Mouse (Mus musculus) left cerebral cortex, postnatal 36 days (tissue): ENCODE measurements around the gene Lgi4. TPM values are rescaled to one million over a fixed set of nuclear protein-coding genes. Genes with fewer than 3 reads are reported as not detected.

ENCODE experiments used
- DNase-seq, 2 experiments: peaks; one replicate each; pipeline ENCODE4 v3.0.0; 2021 to 2022; ENCODE audit warnings: low spot score in 2 of 2, mixed read lengths in 1 of 2
- intact Hi-C: fragments of 180-260 bp; cut with DNase I; formaldehyde crosslinking; loops from one replicate; pipeline ENCODE4 v1.15.1; 2025
- total RNA-seq, 2 experiments: library from RNA; stranded (reverse); gene quantifications; 2 replicates each; pipeline ENCODE4 v1.2.3; 2021

The Lgi4 gene
- total RNA-seq: 10 to 100 TPM; 27.4 to 28.7 TPM

DNA sequence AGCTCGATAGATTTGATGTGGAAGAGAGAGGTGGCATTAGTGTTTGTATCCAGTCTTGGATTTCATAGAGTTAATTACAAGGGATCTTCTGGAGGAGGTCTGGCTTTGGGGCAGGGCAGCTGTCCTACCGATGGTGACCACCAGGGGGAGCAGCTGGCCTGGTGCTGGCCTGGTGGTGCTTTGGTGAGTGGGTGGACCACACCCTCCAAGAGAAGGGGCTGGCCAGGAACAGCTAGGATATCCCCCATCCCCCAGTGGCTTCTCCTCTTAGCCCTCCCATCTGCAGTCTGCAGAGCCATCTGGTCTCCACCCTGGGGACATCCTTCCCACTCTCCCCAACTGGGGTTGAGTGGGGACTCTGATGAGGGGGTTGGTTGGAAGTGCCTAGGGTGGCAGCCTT, at the start of gene Lgi4:
Gene Lgi4 (plus strand): TSS at position 235 of the 400 bp plus-strand sequence.
- intact Hi-C loops: loop anchor here (1.0 to 2.0 kb wide), 2 partner anchors 20 to 37 kb away; no protein-coding TSS in a partner anchor
- DNase-seq: peak; percentile 81 to 83

DNA sequence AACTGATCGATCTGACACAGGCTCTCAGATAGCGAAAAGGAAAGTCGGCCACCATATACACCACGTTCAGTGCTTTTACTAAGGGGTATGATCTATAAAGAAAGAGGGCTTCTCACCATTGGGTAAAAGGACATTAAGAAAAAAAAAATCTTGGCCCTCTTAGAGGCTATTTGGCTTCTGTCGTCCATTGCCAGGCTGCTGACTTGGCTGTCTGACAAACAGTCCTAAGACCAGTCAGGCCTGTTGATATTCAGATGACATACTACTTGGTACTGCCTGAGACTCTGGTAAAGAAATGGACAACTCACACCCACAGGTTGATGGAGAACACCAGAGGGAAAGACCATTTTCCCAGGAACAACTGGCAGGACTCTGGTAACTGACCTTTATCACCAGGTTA, 46.2 kb upstream of the Lgi4 start:
- intact Hi-C loops: no loop called here
- DNase-seq: no peak

DNA sequence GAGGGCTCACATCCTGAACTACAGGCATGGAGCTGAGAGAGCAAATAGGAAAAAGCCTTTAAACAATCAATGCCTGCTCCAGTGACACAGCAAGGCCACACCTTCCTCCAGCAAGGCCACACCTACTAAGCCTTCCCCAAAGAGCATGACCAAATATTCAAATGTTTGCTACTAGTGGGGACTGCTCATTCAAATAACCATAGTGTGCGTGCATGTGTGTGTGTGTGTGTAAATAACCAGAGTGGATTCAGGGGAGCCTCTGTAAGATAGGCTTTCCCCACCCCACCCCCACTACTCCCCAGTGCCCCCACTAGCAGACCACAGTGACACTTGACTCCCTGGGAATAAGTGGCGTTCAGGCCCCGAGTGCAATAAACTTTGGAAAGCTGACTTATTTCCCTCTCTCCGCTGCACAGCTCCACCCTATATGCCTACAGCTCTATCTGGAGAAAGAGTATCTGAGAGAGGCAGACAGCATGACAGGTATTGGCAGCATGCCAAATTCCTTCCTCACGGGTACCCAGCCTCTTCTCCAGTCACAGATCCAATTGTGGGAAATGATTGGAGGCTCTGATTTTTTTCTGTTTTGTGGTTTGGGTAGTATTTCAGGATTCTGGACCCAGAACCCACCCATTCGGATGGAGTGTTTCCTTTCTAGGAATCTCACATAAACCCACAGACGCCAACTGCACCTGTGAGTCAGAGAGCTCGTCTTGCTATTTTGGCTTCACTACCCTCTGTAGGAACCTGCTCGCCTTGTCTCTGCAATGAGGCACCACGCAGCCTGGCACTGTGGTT, 41.8 kb upstream of the Lgi4 start:
- DNase-seq: peak; percentile 76 to 80
- intact Hi-C loops: no loop called here

- no peak for DNase-seq
- intact Hi-C loops: no loop called here
Measured at GRCm38 (mm10) chr7:31028609-31029008, 30.5 kb upstream of the Lgi4 start.

DNA sequence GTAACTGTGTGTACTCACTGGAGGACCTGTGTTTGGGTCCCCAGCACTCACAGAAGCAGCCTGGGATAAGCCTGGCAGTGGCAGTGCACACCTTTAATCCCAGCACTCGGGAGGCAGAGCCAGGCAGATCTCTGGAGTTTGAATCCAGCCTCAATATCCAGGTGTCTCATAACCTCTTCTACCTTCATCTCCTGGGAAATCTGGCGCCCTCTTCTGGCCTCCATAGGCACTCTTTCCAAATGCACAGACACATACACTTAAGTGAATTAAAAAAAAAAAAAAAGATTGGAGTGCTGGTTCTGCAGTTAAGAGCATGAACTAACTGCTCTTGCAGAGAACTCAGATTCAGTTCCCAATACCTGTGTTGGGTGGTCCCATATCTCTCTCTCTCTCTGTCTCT, 28.4 kb upstream of the Lgi4 start:
- no peak for DNase-seq
- intact Hi-C loops: no loop called here

DNA sequence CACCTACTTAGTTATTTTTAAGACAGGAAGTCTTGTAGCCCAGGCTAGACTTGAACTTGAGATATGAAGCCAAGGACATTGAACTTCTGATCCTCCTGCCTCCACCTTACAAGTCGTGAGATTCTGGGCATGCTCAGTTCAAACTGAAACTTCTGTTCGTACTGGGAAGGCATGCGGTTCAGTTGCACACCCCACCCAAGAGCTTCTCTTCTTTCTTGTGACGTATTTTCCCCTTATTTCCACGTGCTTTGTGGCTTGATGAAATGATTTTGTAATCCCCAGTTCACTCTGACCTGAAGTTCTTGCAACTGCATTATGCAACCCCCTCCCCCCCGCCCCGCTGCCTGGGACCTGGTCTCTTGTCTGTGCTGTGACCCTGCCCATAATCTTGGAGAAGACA, 27.4 kb upstream of the Lgi4 start:
- DNase-seq: no peak
- intact Hi-C loops: no loop called here

GRCm38 (mm10) chr7:31033409-31034165, 25.6 kb upstream of the Lgi4 start:
- DNase-seq: no peak
- intact Hi-C loops: no loop called here

DNA sequence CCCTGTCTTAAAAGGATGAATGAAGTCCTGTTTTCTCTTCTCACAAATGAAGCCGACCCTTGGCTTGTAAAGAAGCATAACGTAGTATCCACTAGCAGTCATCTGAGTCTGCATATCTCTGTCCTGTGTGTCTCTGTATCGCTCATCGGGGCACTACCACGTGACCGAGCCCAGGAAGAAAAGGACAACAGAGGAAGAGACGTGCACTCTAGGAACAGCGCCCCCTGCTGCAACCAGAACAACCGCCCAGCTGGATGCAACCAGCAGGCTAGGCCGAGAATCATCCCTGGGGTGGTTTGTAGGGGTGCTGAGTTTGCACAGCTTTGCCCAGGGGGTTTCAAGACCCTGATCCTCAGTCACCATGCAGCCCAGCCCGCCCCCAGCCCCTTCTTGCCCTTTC, 24.4 kb upstream of the Lgi4 start:
- DNase-seq: no peak
- intact Hi-C loops: no loop called here

GRCm38 (mm10) chr7:31035291-31035690, 23.9 kb upstream of the Lgi4 start:
- no peak for DNase-seq
- intact Hi-C loops: no loop called here

GRCm38 (mm10) chr7:31036917-31037316, 22.2 kb upstream of the Lgi4 start:
- intact Hi-C loops: no loop called here
- no peak for DNase-seq

- intact Hi-C loops: no loop called here
Measured at GRCm38 (mm10) chr7:31037675-31038074, 21.5 kb upstream of the Lgi4 start.

DNA sequence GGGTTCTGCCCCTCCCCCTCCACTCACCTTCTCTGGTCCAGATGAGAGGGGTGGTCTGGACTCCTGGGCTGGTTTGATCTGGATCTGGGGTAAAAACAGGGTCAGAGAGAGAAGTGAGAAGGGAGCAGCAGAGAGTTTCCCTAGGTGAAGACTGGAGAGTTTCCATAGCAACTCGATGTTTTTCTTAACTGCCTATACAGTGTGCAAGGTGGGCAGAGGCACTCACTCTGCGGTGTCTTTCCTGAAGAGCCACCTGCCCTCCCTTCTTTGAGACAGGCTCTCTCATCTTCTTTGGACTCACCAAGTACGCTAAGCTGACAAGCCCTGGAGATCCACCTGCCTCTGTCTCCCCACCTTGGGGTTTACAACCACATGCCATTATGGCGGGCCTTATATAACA, 20.1 kb upstream of the Lgi4 start:
- intact Hi-C loops: no loop called here
- no peak for DNase-seq

More at GRCm38 (mm10) chr7:31037675-31038074, 21.5 kb upstream of the Lgi4 start:
- DNase-seq: no peak

- intact Hi-C loops: no loop called here
- DNase-seq: no peak
Measured at GRCm38 (mm10) chr7:31040281-31041022, 18.7 kb upstream of the Lgi4 start.

- no peak for DNase-seq
- intact Hi-C loops: no loop called here
Measured at GRCm38 (mm10) chr7:31041023-31041407, 18.1 kb upstream of the Lgi4 start.

GRCm38 (mm10) chr7:31041662-31042315, 17.4 kb upstream of the Lgi4 start:
- intact Hi-C loops: no loop called here
- DNase-seq: no peak

- intact Hi-C loops: no loop called here
- DNase-seq: no peak
Measured at GRCm38 (mm10) chr7:31042431-31042910, 16.7 kb upstream of the Lgi4 start, which contains the start of gene Fxyd5. TSS of gene Fxyd5 (minus strand) at chr7:31042481.

- intact Hi-C loops: no loop called here
- DNase-seq: peak; percentile 42 to 57
Measured at GRCm38 (mm10) chr7:31049135-31049845, 9.9 kb upstream of the Lgi4 start.

- DNase-seq: peak; percentile 59 to 80
- intact Hi-C loops: loop anchor here (5.0 kb wide), 1 partner anchor 93 kb away; the partner anchor contains the start of gene Usf2
Measured at GRCm38 (mm10) chr7:31049846-31050281, 9.3 kb upstream of the Lgi4 start.

DNA sequence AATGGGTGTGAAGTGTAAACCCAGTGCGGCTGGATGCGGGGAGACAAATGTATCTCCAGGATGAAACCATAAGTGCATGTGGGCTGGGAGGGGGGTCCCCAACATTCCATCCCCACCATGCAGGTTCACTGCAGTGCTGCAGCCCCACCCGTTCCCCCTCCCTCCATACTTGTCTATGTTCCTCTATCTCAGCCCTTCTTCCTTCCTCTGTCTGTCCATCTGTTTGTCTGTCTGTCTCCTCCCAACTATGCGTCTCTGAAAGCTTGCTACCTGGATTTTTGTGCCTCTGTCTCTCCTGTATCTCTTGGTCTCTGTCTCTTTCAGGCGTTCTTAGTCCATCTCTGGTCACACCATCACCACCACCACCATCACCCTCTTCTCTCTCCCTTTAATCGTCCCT, 8.7 kb upstream of the Lgi4 start:
- DNase-seq: peak in 1 of 2 experiments; percentile 29

More for the DNA sequence above, 8.7 kb upstream of the Lgi4 start:
- intact Hi-C loops: loop anchor here (5.0 kb wide), 1 partner anchor 93 kb away; the partner anchor contains the start of gene Usf2
